Mouse (Mus musculus): ENCODE data around the gene Hacd1.

GRCm38 (mm10) chr2:14055566-14056331 is at the start of gene Hacd1:
- TF ChIP-seq CTCF (IDR thresholded peaks at IDR 0.05; ENCODE audit: borderline replicate concordance, extremely low read depth, insufficient read depth, insufficient read length) (no peak), POLR2A (IDR thresholded peaks at IDR 0.05; ENCODE audit: borderline replicate concordance, extremely low read depth, insufficient read depth, insufficient read length, poor library complexity, severe bottlenecking) (0 out of 2 replicates have a peak, but pooled peaks have one; percentile 5)
